Mouse (Mus musculus): ENCODE measurements around the gene Thsd4. TPM values are rescaled to one million over a fixed set of nuclear protein-coding genes. Genes with fewer than 3 reads are reported as not detected.

The Thsd4 gene
- polyA plus RNA-seq, 1 experiment from 2014 or later, result 24.5 TPM

GRCm38 (mm10) chr9:60308182-60308581 is 213.7 kb downstream of the Thsd4 start:
- no peak for ATAC-seq (ENCODE audit: low FRiP score, low TSS enrichment)
- Histone ChIP-seq H3K27ac (ENCODE audit: low read length) (no peak overlapping the region), H3K4me1 (ENCODE audit: insufficient read depth, low read length) (peaks cover 52% of the 10 kb centered on the region), H3K36me3 (ENCODE audit: insufficient read depth, low read length) (no peaks in the 10 kb centered on the region), H3K27me3 (ENCODE audit: insufficient read depth, low read length) (no peaks in the 10 kb centered on the region), H3K9ac (replicated peaks; ENCODE audit: low read length) (no peak overlapping the region), H3K4me3 (ENCODE audit: low read length) (no peak overlapping the region), H3K9me3 (ENCODE audit: low read length) (no peaks in the 10 kb centered on the region), H3K4me2 (replicated peaks; ENCODE audit: low read depth, low read length) (no peak overlapping the region)
- 42% methylated on average over 4 of the region's 4 CpGs for whole genome bisulfite sequencing

GRCm38 (mm10) chr9:60307469-60307868 is 214.4 kb downstream of the Thsd4 start:
- H3K9ac ChIP-seq (replicated peaks; ENCODE audit: low read length), result no peak overlapping the region
- no peak for ATAC-seq (ENCODE audit: low FRiP score, low TSS enrichment)
- H3K27me3 ChIP-seq (ENCODE audit: insufficient read depth, low read length), result no peaks in the 10 kb centered on the region
- no peak overlapping the region for H3K4me3 ChIP-seq (ENCODE audit: low read length)
- H3K9me3 ChIP-seq (ENCODE audit: low read length), result no peaks in the 10 kb centered on the region
- no peak overlapping the region for H3K4me2 ChIP-seq (replicated peaks; ENCODE audit: low read depth, low read length)
- H3K27ac ChIP-seq (ENCODE audit: low read length), result no peak overlapping the region
- H3K4me1 ChIP-seq (ENCODE audit: insufficient read depth, low read length), result peaks cover 45% of the 10 kb centered on the region
- no peaks in the 10 kb centered on the region for H3K36me3 ChIP-seq (ENCODE audit: insufficient read depth, low read length)
- WGBS, result 51% methylated on average over 5 of the region's 5 CpGs

- Histone ChIP-seq H3K4me3 (ENCODE audit: low read length) (no peak overlapping the region), H3K9ac (replicated peaks; ENCODE audit: low read length) (0 out of 2 replicates have a peak overlapping the region, but pooled peaks have one; percentile 40), H3K9me3 (ENCODE audit: low read length) (no peaks in the 10 kb centered on the region), H3K27ac (ENCODE audit: low read length) (peak overlapping the region; percentile 77), H3K27me3 (ENCODE audit: insufficient read depth, low read length) (no peaks in the 10 kb centered on the region), H3K4me1 (ENCODE audit: insufficient read depth, low read length) (peaks cover 33% of the 10 kb centered on the region), H3K36me3 (ENCODE audit: insufficient read depth, low read length) (peaks cover 9% of the 10 kb centered on the region), H3K4me2 (replicated peaks; ENCODE audit: low read depth, low read length) (no peak overlapping the region)
- ATAC-seq (ENCODE audit: low FRiP score, low TSS enrichment), result 0 out of 2 replicates have a peak, but pooled peaks have one; percentile 60
- 79% methylated on average over 4 of the region's 4 CpGs for WGBS
These were observed 215.6 kb downstream of the Thsd4 start for GRCm38 (mm10) chr9:60306241-60306640.

- Histone ChIP-seq H3K27ac (ENCODE audit: low read length) (no peak overlapping the region), H3K36me3 (ENCODE audit: insufficient read depth, low read length) (peaks cover 15% of the 10 kb centered on the region)
These were observed 216.5 kb downstream of the Thsd4 start for GRCm38 (mm10) chr9:60305204-60305840.

GRCm38 (mm10) chr9:60296276-60296675 is 225.6 kb downstream of the Thsd4 start:
- H3K27ac ChIP-seq (ENCODE audit: low read length), result no peak overlapping the region
- WGBS, result 71% methylated on average over 2 of the region's 2 CpGs
- ATAC-seq (ENCODE audit: low FRiP score, low TSS enrichment), result no peak
- peaks cover 7% of the 10 kb centered on the region for H3K9me3 ChIP-seq (ENCODE audit: low read length)
- H3K36me3 ChIP-seq (ENCODE audit: insufficient read depth, low read length), result peaks cover 5% of the 10 kb centered on the region; the same call in 1 of the 2 replicates
- H3K4me3 ChIP-seq (ENCODE audit: low read length), result no peak overlapping the region
- peaks cover 9% of the 10 kb centered on the region for H3K4me1 ChIP-seq (ENCODE audit: insufficient read depth, low read length)
- H3K9ac ChIP-seq (replicated peaks; ENCODE audit: low read length), result no peak overlapping the region
- H3K27me3 ChIP-seq (ENCODE audit: insufficient read depth, low read length), result no peaks in the 10 kb centered on the region
- no peak overlapping the region for H3K4me2 ChIP-seq (replicated peaks; ENCODE audit: low read depth, low read length)

More at GRCm38 (mm10) chr9:60305204-60305840, 216.5 kb downstream of the Thsd4 start:
- ATAC-seq (ENCODE audit: low FRiP score, low TSS enrichment), result no peak
- Histone ChIP-seq H3K9me3 (ENCODE audit: low read length) (peaks cover 7% of the 10 kb centered on the region), H3K4me1 (ENCODE audit: insufficient read depth, low read length) (peaks cover 26% of the 10 kb centered on the region), H3K9ac (replicated peaks; ENCODE audit: low read length) (no peak overlapping the region), H3K27me3 (ENCODE audit: insufficient read depth, low read length) (no peaks in the 10 kb centered on the region), H3K4me3 (ENCODE audit: low read length) (no peak overlapping the region), H3K4me2 (replicated peaks; ENCODE audit: low read depth, low read length) (no peak overlapping the region)
- 90% methylated on average over 2 of the region's 2 CpGs for WGBS

GRCm38 (mm10) chr9:60295199-60295598 is 226.6 kb downstream of the Thsd4 start:
- no peaks in the 10 kb centered on the region for H3K36me3 ChIP-seq (ENCODE audit: insufficient read depth, low read length)
- H3K27me3 ChIP-seq (ENCODE audit: insufficient read depth, low read length), result no peaks in the 10 kb centered on the region
- ATAC-seq (ENCODE audit: low FRiP score, low TSS enrichment), result no peak
- no peak overlapping the region for H3K27ac ChIP-seq (ENCODE audit: low read length)
- H3K4me3 ChIP-seq (ENCODE audit: low read length), result no peak overlapping the region
- WGBS, result 40% methylated on average over 6 of the region's 6 CpGs
- H3K9me3 ChIP-seq (ENCODE audit: low read length), result no peaks in the 10 kb centered on the region
- no peak overlapping the region for H3K9ac ChIP-seq (replicated peaks; ENCODE audit: low read length)
- no peak overlapping the region for H3K4me2 ChIP-seq (replicated peaks; ENCODE audit: low read depth, low read length)
- H3K4me1 ChIP-seq (ENCODE audit: insufficient read depth, low read length), result peaks cover 11% of the 10 kb centered on the region

- 76% methylated on average over 6 of the region's 6 CpGs for WGBS
- H3K27me3 ChIP-seq (ENCODE audit: insufficient read depth, low read length), result no peaks in the 10 kb centered on the region
- no peaks in the 10 kb centered on the region for H3K9me3 ChIP-seq (ENCODE audit: low read length)
- peaks cover 11% of the 10 kb centered on the region for H3K4me1 ChIP-seq (ENCODE audit: insufficient read depth, low read length)
- H3K4me2 ChIP-seq (replicated peaks; ENCODE audit: low read depth, low read length), result no peak overlapping the region
- H3K36me3 ChIP-seq (ENCODE audit: insufficient read depth, low read length), result no peaks in the 10 kb centered on the region
- no peak for ATAC-seq (ENCODE audit: low FRiP score, low TSS enrichment)
- H3K9ac ChIP-seq (replicated peaks; ENCODE audit: low read length), result no peak overlapping the region
- H3K4me3 ChIP-seq (ENCODE audit: low read length), result no peak overlapping the region
- no peak overlapping the region for H3K27ac ChIP-seq (ENCODE audit: low read length)
These were observed 228.7 kb downstream of the Thsd4 start for GRCm38 (mm10) chr9:60293129-60293528.

- 0 out of 2 replicates have a peak, but pooled peaks cover 2% of the 10 kb centered on the region for H3K4me1 ChIP-seq (ENCODE audit: insufficient read depth, low read length)
- H3K4me3 ChIP-seq (ENCODE audit: low read length), result no peak overlapping the region
- H3K27me3 ChIP-seq (ENCODE audit: insufficient read depth, low read length), result no peaks in the 10 kb centered on the region
- H3K27ac ChIP-seq (ENCODE audit: low read length), result no peak overlapping the region
- WGBS, result 21% methylated on average over 8 of the region's 8 CpGs
- H3K9ac ChIP-seq (replicated peaks; ENCODE audit: low read length), result no peak overlapping the region
- H3K9me3 ChIP-seq (ENCODE audit: low read length), result no peaks in the 10 kb centered on the region
- ATAC-seq (ENCODE audit: low FRiP score, low TSS enrichment), result no peak
- H3K36me3 ChIP-seq (ENCODE audit: insufficient read depth, low read length), result no peaks in the 10 kb centered on the region
- no peak overlapping the region for H3K4me2 ChIP-seq (replicated peaks; ENCODE audit: low read depth, low read length)
These were observed 231.1 kb downstream of the Thsd4 start for GRCm38 (mm10) chr9:60290780-60291179.

GRCm38 (mm10) chr9:60288789-60289188 is 233.1 kb downstream of the Thsd4 start:
- whole genome bisulfite sequencing, result 78% methylated on average over 12 of the region's 12 CpGs
- Histone ChIP-seq H3K27ac (ENCODE audit: low read length) (no peak overlapping the region), H3K4me2 (replicated peaks; ENCODE audit: low read depth, low read length) (no peak overlapping the region), H3K4me1 (ENCODE audit: insufficient read depth, low read length) (0 out of 2 replicates have a peak, but pooled peaks cover 5% of the 10 kb centered on the region), H3K9me3 (ENCODE audit: low read length) (no peaks in the 10 kb centered on the region), H3K4me3 (ENCODE audit: low read length) (no peak overlapping the region), H3K36me3 (ENCODE audit: insufficient read depth, low read length) (no peaks in the 10 kb centered on the region), H3K27me3 (ENCODE audit: insufficient read depth, low read length) (no peaks in the 10 kb centered on the region), H3K9ac (replicated peaks; ENCODE audit: low read length) (no peak overlapping the region)
- no peak for ATAC-seq (ENCODE audit: low FRiP score, low TSS enrichment)

- Histone ChIP-seq H3K4me2 (replicated peaks; ENCODE audit: low read depth, low read length) (no peak overlapping the region), H3K9me3 (ENCODE audit: low read length) (no peaks in the 10 kb centered on the region), H3K27me3 (ENCODE audit: insufficient read depth, low read length) (no peaks in the 10 kb centered on the region), H3K36me3 (ENCODE audit: insufficient read depth, low read length) (no peaks in the 10 kb centered on the region), H3K4me1 (ENCODE audit: insufficient read depth, low read length) (peaks cover 12% of the 10 kb centered on the region), H3K4me3 (ENCODE audit: low read length) (no peak overlapping the region), H3K27ac (ENCODE audit: low read length) (no peak overlapping the region), H3K9ac (replicated peaks; ENCODE audit: low read length) (no peak overlapping the region)
- no peak for ATAC-seq (ENCODE audit: low FRiP score, low TSS enrichment)
- WGBS, result 88% methylated on average over 3 of the region's 3 CpGs
These were observed 235.5 kb downstream of the Thsd4 start for GRCm38 (mm10) chr9:60286390-60286789.

Measured in kidney, embryonic 16.5 days (tissue).